Mouse (Mus musculus) layer of hippocampus, adult 9-10 months (tissue): ENCODE measurements at regions not wholly inside any gene's neighbourhood (a gene's known extent, or its start where the extent isn't known, plus 50 kb on each side); places are given as distances from the start of the nearest gene placed in this dataset.
A peak's percentile ranks its signal among the peaks of the same experiment; 100 is the strongest.

Experiments used
- DNase-seq: peaks from one replicate; pipeline ENCODE4 v3.0.0; 2022; ENCODE audit warnings: low spot score

- DNase-seq, result no peak
Measured at GRCm38 (mm10) chr1:121842381-121843075, 274.7 kb upstream of the Ddx18 start.

GRCm38 (mm10) chr1:121833559-121833958 is 265.8 kb upstream of the Ddx18 start:
- no peak for DNase-seq

- DNase-seq, result no peak
Measured at GRCm38 (mm10) chr1:121830242-121830641, 262.5 kb upstream of the Ddx18 start.

- no peak for DNase-seq
Measured at GRCm38 (mm10) chr1:121822950-121823349, 255.2 kb upstream of the Ddx18 start.

GRCm38 (mm10) chr1:121803338-121803737 is 235.5 kb upstream of the Ddx18 start:
- no peak for DNase-seq

- DNase-seq, result no peak
Measured at GRCm38 (mm10) chr1:121802476-121802875, 234.7 kb upstream of the Ddx18 start.

- no peak for DNase-seq
Measured at GRCm38 (mm10) chr1:121798502-121798901, 230.7 kb upstream of the Ddx18 start.

- DNase-seq, result no peak
Measured at GRCm38 (mm10) chr1:121795024-121795786, 227.4 kb upstream of the Ddx18 start.

GRCm38 (mm10) chr1:121785631-121786030 is 217.8 kb upstream of the Ddx18 start:
- no peak for DNase-seq

GRCm38 (mm10) chr1:121773988-121774387 is 206.2 kb upstream of the Ddx18 start:
- DNase-seq, result no peak

GRCm38 (mm10) chr1:121771444-121771843 is 203.7 kb upstream of the Ddx18 start:
- no peak for DNase-seq

GRCm38 (mm10) chr1:121770936-121771335 is 203.1 kb upstream of the Ddx18 start:
- no peak for DNase-seq

- DNase-seq, result no peak
Measured at GRCm38 (mm10) chr1:121760086-121760485, 192.3 kb upstream of the Ddx18 start.

- DNase-seq, result no peak
Measured at GRCm38 (mm10) chr1:121745181-121745580, 177.4 kb upstream of the Ddx18 start.

- DNase-seq, result no peak
Measured at GRCm38 (mm10) chr1:121735113-121735719, 167.4 kb upstream of the Ddx18 start.

- peak; percentile 1 for DNase-seq
Measured at GRCm38 (mm10) chr1:121734456-121735112, 166.8 kb upstream of the Ddx18 start.

- DNase-seq, result no peak
Measured at GRCm38 (mm10) chr1:121709317-121709860, 141.6 kb upstream of the Ddx18 start.

- no peak for DNase-seq
Measured at GRCm38 (mm10) chr1:121708301-121708700, 140.5 kb upstream of the Ddx18 start.

- DNase-seq, result no peak
Measured at GRCm38 (mm10) chr1:121701826-121702225, 134.0 kb upstream of the Ddx18 start.

GRCm38 (mm10) chr1:121653901-121654300 is 86.1 kb upstream of the Ddx18 start:
- DNase-seq, result no peak

- DNase-seq, result no peak
Measured at GRCm38 (mm10) chr1:121650071-121650470, 82.3 kb upstream of the Ddx18 start.

- no peak for DNase-seq
Measured at GRCm38 (mm10) chr1:121631466-121631865, 63.7 kb upstream of the Ddx18 start.
